Mouse (Mus musculus): ENCODE results near the gene Slc4a4. TPM values are rescaled to one million over a fixed set of nuclear protein-coding genes. Genes with fewer than 3 reads are reported as not detected.
A peak's percentile ranks its signal among the peaks of the same experiment; 100 is the strongest.

The Slc4a4 gene
- polyA plus RNA-seq, 1 experiment: 905 TPM

DNA sequence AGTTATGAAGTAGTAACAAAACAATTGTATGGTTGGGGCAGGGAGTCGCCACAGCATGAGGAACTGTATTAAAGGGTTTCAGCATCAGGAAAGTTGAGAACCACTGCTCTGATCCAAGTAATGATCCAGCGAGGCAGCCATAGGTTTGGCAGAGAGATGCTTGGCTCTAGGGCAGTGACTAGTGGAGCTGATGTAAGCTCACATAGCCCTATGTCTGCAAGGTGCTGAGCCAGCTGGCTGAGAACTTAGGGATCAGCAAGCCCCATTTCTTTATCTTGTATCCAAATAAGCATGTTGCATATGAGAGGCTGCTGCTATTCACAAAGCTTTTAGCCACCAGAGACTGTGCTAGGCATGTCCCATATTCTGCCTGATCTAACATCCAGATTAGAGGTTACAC is 259.7 kb downstream of the Slc4a4 start:
- H3K27ac ChIP-seq (ENCODE audit: insufficient read depth, low read depth, low read length): no peak overlapping the region
- peaks cover 5% of the 10 kb centered on the region for H3K4me1 ChIP-seq (ENCODE audit: control insufficient read depth, insufficient read depth, low read length)
- no peak overlapping the region for H3K4me3 ChIP-seq (ENCODE audit: insufficient read depth, low read depth, low read length)
- TF ChIP-seq CTCF (IDR thresholded peaks at IDR 0.05; ENCODE audit: insufficient read depth, low read depth, low read length): no peak
- TF ChIP-seq POLR2A (IDR thresholded peaks at IDR 0.05; ENCODE audit: insufficient read depth, low read depth, low read length): no peak
- WGBS: 88% methylated on average over 2 of the region's 2 CpGs

- Histone ChIP-seq H3K27ac (ENCODE audit: insufficient read depth, low read depth, low read length) (peak overlapping the region; percentile 23; the same call in 1 of the 2 replicates), H3K4me1 (ENCODE audit: control insufficient read depth, insufficient read depth, low read length) (peaks cover 5% of the 10 kb centered on the region), H3K4me3 (ENCODE audit: insufficient read depth, low read depth, low read length) (no peak overlapping the region)
- 60% methylated on average over 13 of the region's 13 CpGs for WGBS
- no peak for TF ChIP-seq POLR2A (IDR thresholded peaks at IDR 0.05; ENCODE audit: insufficient read depth, low read depth, low read length)
- TF ChIP-seq CTCF (IDR thresholded peaks at IDR 0.05; ENCODE audit: insufficient read depth, low read depth, low read length): no peak
These were observed 260.7 kb downstream of the Slc4a4 start for GRCm38 (mm10) chr5:89147282-89147790.

DNA sequence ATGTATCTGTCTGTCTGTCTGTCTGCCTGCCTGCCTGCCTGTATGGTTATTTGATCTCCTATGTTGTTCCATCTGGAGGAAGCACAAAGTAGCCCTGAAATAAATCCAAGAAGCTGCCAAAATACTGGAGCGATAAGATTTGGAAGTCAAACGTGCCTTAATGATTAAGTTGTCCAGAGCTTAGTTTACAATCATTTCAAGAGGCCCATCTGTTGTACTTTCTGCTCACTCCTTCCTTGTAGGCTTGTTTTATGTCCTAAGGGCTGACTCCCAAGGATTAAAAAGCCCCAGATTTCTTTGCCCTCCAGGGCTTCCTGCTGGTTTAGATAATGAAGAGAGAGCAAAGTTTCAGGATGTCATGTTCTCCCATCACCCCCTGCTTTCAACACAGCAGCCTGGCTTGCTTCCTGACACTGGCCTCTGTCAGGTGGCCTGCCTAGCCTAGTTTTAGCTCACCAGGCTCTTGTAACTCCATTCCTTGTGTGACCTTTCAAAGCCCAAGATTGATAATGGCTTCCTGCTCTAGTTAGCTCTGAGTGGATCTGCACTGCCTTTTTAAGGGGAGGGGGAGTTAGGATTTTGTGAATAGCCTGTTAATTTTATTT is 262.9 kb downstream of the Slc4a4 start:
- 17% methylated on average over 2 of the region's 2 CpGs for WGBS
- no peak overlapping the region for H3K27ac ChIP-seq (ENCODE audit: insufficient read depth, low read depth, low read length)
- H3K4me1 ChIP-seq (ENCODE audit: control insufficient read depth, insufficient read depth, low read length): peaks cover 3% of the 10 kb centered on the region
- H3K4me3 ChIP-seq (ENCODE audit: insufficient read depth, low read depth, low read length): no peak overlapping the region
- TF ChIP-seq POLR2A (IDR thresholded peaks at IDR 0.05; ENCODE audit: insufficient read depth, low read depth, low read length) (no peak), CTCF (IDR thresholded peaks at IDR 0.05; ENCODE audit: insufficient read depth, low read depth, low read length) (no peak)

- Histone ChIP-seq H3K4me1 (ENCODE audit: control insufficient read depth, insufficient read depth, low read length) (peaks cover 3% of the 10 kb centered on the region), H3K4me3 (ENCODE audit: insufficient read depth, low read depth, low read length) (no peak overlapping the region), H3K27ac (ENCODE audit: insufficient read depth, low read depth, low read length) (no peak overlapping the region)
- TF ChIP-seq POLR2A (IDR thresholded peaks at IDR 0.05; ENCODE audit: insufficient read depth, low read depth, low read length) (no peak), CTCF (IDR thresholded peaks at IDR 0.05; ENCODE audit: insufficient read depth, low read depth, low read length) (no peak)
- WGBS: 63% methylated on average over 3 of the region's 3 CpGs
These were observed 264.5 kb downstream of the Slc4a4 start for GRCm38 (mm10) chr5:89151076-89151475.

- TF ChIP-seq POLR2A (IDR thresholded peaks at IDR 0.05; ENCODE audit: insufficient read depth, low read depth, low read length) (no peak), CTCF (IDR thresholded peaks at IDR 0.05; ENCODE audit: insufficient read depth, low read depth, low read length) (no peak)
- Histone ChIP-seq H3K4me1 (ENCODE audit: control insufficient read depth, insufficient read depth, low read length) (no peaks in the 10 kb centered on the region), H3K27ac (ENCODE audit: insufficient read depth, low read depth, low read length) (peak overlapping the region; percentile 13; the same call in 1 of the 2 replicates), H3K4me3 (ENCODE audit: insufficient read depth, low read depth, low read length) (no peak overlapping the region)
- 70% methylated on average over 2 of the region's 2 CpGs for WGBS
These were observed 284.6 kb downstream of the Slc4a4 start for GRCm38 (mm10) chr5:89171025-89171718.

DNA sequence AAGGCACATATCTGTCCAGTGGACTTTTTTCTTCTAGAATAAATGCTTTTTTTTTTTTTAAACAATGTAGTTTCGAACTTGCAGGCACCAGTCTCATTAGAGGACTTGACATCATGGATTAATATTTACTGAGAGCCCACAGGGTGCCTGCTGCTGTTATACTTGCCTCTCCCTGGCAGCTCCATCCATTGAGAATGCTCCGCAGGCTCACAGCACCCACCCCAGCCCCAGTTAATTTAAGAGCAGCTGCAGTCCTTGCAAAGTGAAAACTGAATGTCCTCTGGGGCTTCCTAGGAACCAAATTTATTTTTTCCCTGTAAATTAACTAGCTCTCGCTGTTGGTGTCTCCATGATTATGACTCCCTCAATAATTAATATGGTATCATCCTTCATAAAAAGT is 303.4 kb downstream of the Slc4a4 start:
- 18% methylated on average over 3 of the region's 3 CpGs for WGBS
- H3K4me3 ChIP-seq (ENCODE audit: insufficient read depth, low read depth, low read length): no peak overlapping the region
- TF ChIP-seq CTCF (IDR thresholded peaks at IDR 0.05; ENCODE audit: insufficient read depth, low read depth, low read length) (no peak), POLR2A (IDR thresholded peaks at IDR 0.05; ENCODE audit: insufficient read depth, low read depth, low read length) (no peak)
- H3K4me1 ChIP-seq (ENCODE audit: control insufficient read depth, insufficient read depth, low read length): peaks cover 2% of the 10 kb centered on the region; the same call in 1 of the 2 replicates
- no peak overlapping the region for H3K27ac ChIP-seq (ENCODE audit: insufficient read depth, low read depth, low read length)

DNA sequence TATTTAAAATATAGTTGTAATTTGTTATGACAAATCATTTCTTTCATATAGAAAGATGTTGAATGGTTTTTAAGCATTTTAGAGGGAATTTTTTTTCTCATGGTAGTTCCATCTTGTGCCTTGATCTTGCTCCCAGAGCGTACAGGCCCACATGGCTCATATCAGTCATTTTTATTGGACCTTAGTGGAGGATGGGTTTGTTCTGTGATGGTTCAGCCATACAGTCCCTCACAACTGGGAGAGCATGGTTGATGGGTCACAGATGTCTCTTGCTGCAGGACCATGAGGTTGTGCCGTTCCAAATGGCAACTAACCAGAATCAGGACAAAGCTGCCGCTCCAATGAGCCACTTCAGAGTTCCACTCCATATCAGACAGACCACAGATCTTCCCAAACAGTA is 308.0 kb downstream of the Slc4a4 start:
- Histone ChIP-seq H3K4me1 (ENCODE audit: control insufficient read depth, insufficient read depth, low read length) (peaks cover 2% of the 10 kb centered on the region; the same call in 1 of the 2 replicates), H3K27ac (ENCODE audit: insufficient read depth, low read depth, low read length) (no peak overlapping the region), H3K4me3 (ENCODE audit: insufficient read depth, low read depth, low read length) (no peak overlapping the region)
- WGBS: 99% methylated on average over 3 of the region's 3 CpGs
- TF ChIP-seq POLR2A (IDR thresholded peaks at IDR 0.05; ENCODE audit: insufficient read depth, low read depth, low read length) (no peak), CTCF (IDR thresholded peaks at IDR 0.05; ENCODE audit: insufficient read depth, low read depth, low read length) (no peak)

- no peak overlapping the region for H3K27ac ChIP-seq (ENCODE audit: insufficient read depth, low read depth, low read length)
- no peak overlapping the region for H3K4me3 ChIP-seq (ENCODE audit: insufficient read depth, low read depth, low read length)
- WGBS: 66% methylated on average over 2 of the region's 2 CpGs
- TF ChIP-seq POLR2A (IDR thresholded peaks at IDR 0.05; ENCODE audit: insufficient read depth, low read depth, low read length) (no peak), CTCF (IDR thresholded peaks at IDR 0.05; ENCODE audit: insufficient read depth, low read depth, low read length) (no peak)
- H3K4me1 ChIP-seq (ENCODE audit: control insufficient read depth, insufficient read depth, low read length): 0 out of 2 replicates have a peak, but pooled peaks cover under 1% of the 10 kb centered on the region
These were observed 311.9 kb downstream of the Slc4a4 start for GRCm38 (mm10) chr5:89198501-89198900.

Data from olfactory bulb, adult 2 months (tissue).